Mouse (Mus musculus): ENCODE results near the gene Cst6.
"Not testable (repeated sequence)": the region's sequence is repeated elsewhere in the genome, so short reads cannot be mapped to it uniquely, and the experiment has no call there.

Cst6 gene

GRCm38 (mm10) chr19:5349502-5349873, at the start of gene Cst6:
Gene Cst6 (minus strand): TSS chr19:5349574.
- not testable (repeated sequence) for DNase-seq (ENCODE audit: low read depth, low spot score)

- DNase-seq (ENCODE audit: low read depth, low spot score), result no peak
Observed at GRCm38 (mm10) chr19:5395371-5395770, 46.0 kb upstream of the Cst6 start.

GRCm38 (mm10) chr19:5394168-5394567, 44.8 kb upstream of the Cst6 start:
- DNase-seq (ENCODE audit: low read depth, low spot score), result no peak

GRCm38 (mm10) chr19:5392892-5393291, 43.5 kb upstream of the Cst6 start:
- no peak for DNase-seq (ENCODE audit: low read depth, low spot score)

GRCm38 (mm10) chr19:5390416-5390815, 41.0 kb upstream of the Cst6 start:
- DNase-seq (ENCODE audit: low read depth, low spot score), result no peak

GRCm38 (mm10) chr19:5389647-5390046, 40.3 kb upstream of the Cst6 start:
- DNase-seq (ENCODE audit: low read depth, low spot score), result no peak

GRCm38 (mm10) chr19:5388588-5389242, 39.3 kb upstream of the Cst6 start, which contains the start of gene Sart1:
Gene Sart1 (minus strand): TSS chr19:5388703.
- peak; percentile 97 for DNase-seq (ENCODE audit: low read depth, low spot score)

GRCm38 (mm10) chr19:5388011-5388441, 38.7 kb upstream of the Cst6 start:
- DNase-seq (ENCODE audit: low read depth, low spot score), result no peak

- DNase-seq (ENCODE audit: low read depth, low spot score), result no peak
Observed at GRCm38 (mm10) chr19:5384715-5385114, 35.3 kb upstream of the Cst6 start.

- DNase-seq (ENCODE audit: low read depth, low spot score), result no peak
Observed at GRCm38 (mm10) chr19:5383326-5383725, 34.0 kb upstream of the Cst6 start.

- DNase-seq (ENCODE audit: low read depth, low spot score), result no peak
Observed at GRCm38 (mm10) chr19:5377446-5377845, 28.1 kb upstream of the Cst6 start.

- no peak for DNase-seq (ENCODE audit: low read depth, low spot score)
Observed at GRCm38 (mm10) chr19:5374748-5375147, 25.4 kb upstream of the Cst6 start.

GRCm38 (mm10) chr19:5374177-5374576, 24.8 kb upstream of the Cst6 start:
- no peak for DNase-seq (ENCODE audit: low read depth, low spot score)

GRCm38 (mm10) chr19:5372724-5373123, 23.4 kb upstream of the Cst6 start:
- DNase-seq (ENCODE audit: low read depth, low spot score), result no peak

- no peak for DNase-seq (ENCODE audit: low read depth, low spot score)
Observed at GRCm38 (mm10) chr19:5370932-5371331, 21.6 kb upstream of the Cst6 start.

GRCm38 (mm10) chr19:5367455-5367854, 18.1 kb upstream of the Cst6 start:
- DNase-seq (ENCODE audit: low read depth, low spot score), result no peak

- no peak for DNase-seq (ENCODE audit: low read depth, low spot score)
Observed at GRCm38 (mm10) chr19:5367053-5367359, 17.6 kb upstream of the Cst6 start, which contains the start of gene Banf1. Gene Banf1 (minus strand): TSS chr19:5367168.

- DNase-seq (ENCODE audit: low read depth, low spot score), result peak; percentile 91
Observed at GRCm38 (mm10) chr19:5366175-5367052, 17.0 kb upstream of the Cst6 start, which contains the start of gene Eif1ad. Gene Eif1ad (plus strand): TSS chr19:5366741.

- no peak for DNase-seq (ENCODE audit: low read depth, low spot score)
Observed at GRCm38 (mm10) chr19:5365751-5366150, 16.4 kb upstream of the Cst6 start.

GRCm38 (mm10) chr19:5364124-5364523, 14.8 kb upstream of the Cst6 start:
- DNase-seq (ENCODE audit: low read depth, low spot score), result no peak

GRCm38 (mm10) chr19:5362186-5362585, 12.8 kb upstream of the Cst6 start:
- DNase-seq (ENCODE audit: low read depth, low spot score), result no peak

GRCm38 (mm10) chr19:5356080-5356479, 6.7 kb upstream of the Cst6 start:
- DNase-seq (ENCODE audit: low read depth, low spot score), result no peak

- DNase-seq (ENCODE audit: low read depth, low spot score), result no peak
Observed at GRCm38 (mm10) chr19:5353609-5354008, 4.2 kb upstream of the Cst6 start.
